Mouse (Mus musculus): ENCODE results near the gene Ppp2r5e. TPM values are rescaled to one million over a fixed set of nuclear protein-coding genes. Genes with fewer than 3 reads are reported as not detected.
A peak's percentile ranks its signal among the peaks of the same experiment; 100 is the strongest.

Ppp2r5e gene
- 22.2 and 26.7 TPM in 2 replicates for total RNA-seq (2017)

DNA sequence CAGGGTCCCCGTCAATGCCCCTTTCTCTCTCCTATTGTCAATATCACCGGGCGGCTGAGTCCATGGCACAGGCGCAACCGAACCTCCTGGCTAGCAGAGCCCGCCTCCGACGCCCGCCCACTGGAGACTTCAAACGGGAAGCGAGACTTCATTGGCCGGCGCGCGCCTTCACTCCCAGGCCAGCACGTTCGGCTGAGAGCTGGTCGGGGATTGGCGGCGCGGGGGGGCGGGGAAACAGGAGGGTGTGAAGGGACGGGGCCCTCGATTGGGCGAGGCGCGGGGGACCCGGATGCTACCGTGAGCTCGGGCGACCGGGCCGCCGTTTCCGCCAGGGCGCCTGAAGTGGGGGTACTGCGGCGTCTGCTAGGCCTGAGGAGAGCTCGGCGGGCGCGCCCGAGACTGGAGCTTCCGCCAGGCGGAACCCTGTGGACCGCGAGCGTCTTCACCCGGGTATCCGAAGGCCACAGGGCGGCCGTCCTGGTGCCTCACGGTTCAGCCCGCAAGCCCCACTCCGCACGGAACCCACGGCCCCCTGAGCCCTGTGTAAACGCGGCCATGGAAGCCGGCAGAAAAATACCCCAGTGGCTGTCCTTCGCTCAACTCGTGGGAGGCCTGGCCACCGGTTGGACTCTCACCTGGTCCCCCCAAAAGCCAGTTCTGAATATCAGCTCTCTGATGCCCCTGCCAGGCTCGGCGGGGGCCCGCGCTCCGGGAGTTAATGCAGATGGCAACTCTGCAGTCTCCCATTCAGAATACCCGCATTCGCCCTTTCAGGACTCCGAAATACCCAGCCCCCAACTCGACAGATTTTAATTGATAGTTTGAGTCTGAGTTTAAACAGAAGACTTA lies at the start of gene Ppp2r5e:
TSS of gene Ppp2r5e (minus strand) at position 92 of the 849 bp plus-strand sequence.
- ATAC-seq (replicated peaks in 1 of 2; ENCODE audit: insufficient read depth in 1 of 2, low FRiP score in 2 of 2, low TSS enrichment in 1 of 2, low read depth in 1 of 2, poor library complexity in 2 of 2, severe bottlenecking in 2 of 2) = peak; percentile 96

- ATAC-seq (replicated peaks in 1 of 2; ENCODE audit: insufficient read depth in 1 of 2, low FRiP score in 2 of 2, low TSS enrichment in 1 of 2, low read depth in 1 of 2, poor library complexity in 2 of 2, severe bottlenecking in 2 of 2) = no peak
Measured at GRCm38 (mm10) chr12:75645780-75646179, 49.7 kb upstream of the Ppp2r5e start.

GRCm38 (mm10) chr12:75641726-75642125 lies 45.7 kb upstream of the Ppp2r5e start:
- no peak for ATAC-seq (replicated peaks in 1 of 2; ENCODE audit: insufficient read depth in 1 of 2, low FRiP score in 2 of 2, low TSS enrichment in 1 of 2, low read depth in 1 of 2, poor library complexity in 2 of 2, severe bottlenecking in 2 of 2)

DNA sequence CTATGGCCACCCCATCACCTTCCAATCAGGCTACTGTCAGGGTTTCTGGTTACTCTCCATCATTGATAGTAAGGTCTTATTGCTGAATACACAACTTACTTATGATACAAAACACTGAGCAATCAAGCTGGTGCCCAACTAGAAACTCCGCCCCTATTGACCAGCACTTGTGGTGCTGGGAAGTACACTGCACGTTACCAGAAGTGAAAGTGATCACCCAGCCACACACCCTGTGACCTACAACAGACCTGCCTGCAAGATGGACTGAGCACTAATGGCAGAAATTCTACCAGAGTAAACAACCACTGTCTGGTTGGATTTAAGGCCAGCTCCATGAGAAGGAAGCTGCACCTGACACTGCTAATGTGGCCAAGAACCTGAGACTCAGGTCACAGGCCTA lies 42.3 kb upstream of the Ppp2r5e start:
- no peak for ATAC-seq (replicated peaks in 1 of 2; ENCODE audit: insufficient read depth in 1 of 2, low FRiP score in 2 of 2, low TSS enrichment in 1 of 2, low read depth in 1 of 2, poor library complexity in 2 of 2, severe bottlenecking in 2 of 2)

DNA sequence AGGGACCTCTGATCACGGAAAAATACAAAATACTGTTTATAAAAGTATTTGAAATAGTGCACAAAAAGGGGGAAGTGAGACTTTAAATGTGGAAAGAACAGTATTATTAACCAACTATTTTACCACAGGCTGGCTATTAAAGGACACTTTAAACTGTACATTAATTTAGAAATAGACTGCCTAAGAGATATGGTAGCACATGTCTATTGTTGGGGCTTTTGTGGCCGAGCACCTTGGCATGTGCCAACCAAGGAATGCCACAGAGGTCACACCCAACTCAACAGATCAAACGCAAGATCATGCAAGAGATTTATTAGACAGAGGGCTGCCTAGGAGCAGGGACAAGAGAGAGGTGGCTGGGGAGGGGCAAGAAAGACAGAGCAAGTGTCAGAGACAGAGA lies 41.1 kb upstream of the Ppp2r5e start:
- no peak for ATAC-seq (replicated peaks in 1 of 2; ENCODE audit: insufficient read depth in 1 of 2, low FRiP score in 2 of 2, low TSS enrichment in 1 of 2, low read depth in 1 of 2, poor library complexity in 2 of 2, severe bottlenecking in 2 of 2)

- ATAC-seq (replicated peaks in 1 of 2; ENCODE audit: insufficient read depth in 1 of 2, low FRiP score in 2 of 2, low TSS enrichment in 1 of 2, low read depth in 1 of 2, poor library complexity in 2 of 2, severe bottlenecking in 2 of 2) = no peak
Measured at GRCm38 (mm10) chr12:75635771-75636430, 39.9 kb upstream of the Ppp2r5e start.

DNA sequence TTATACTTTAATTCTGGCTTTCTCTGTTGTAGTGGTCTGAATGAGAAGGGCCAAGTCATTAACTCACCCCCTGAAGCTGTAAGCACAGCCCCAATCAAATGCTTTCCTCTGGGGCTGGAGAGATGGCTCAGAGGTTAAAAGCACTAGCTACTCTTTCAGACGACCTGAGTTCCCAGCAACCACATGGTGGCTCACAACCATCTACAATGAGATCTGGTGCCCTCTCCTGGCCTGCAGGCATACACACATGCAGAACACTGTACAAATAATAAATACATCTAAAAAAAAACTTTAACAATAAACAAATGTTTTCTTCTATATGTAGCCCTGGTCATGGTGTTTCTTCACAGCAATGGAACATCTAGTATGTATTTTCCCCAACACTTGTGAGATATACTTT lies 33.6 kb upstream of the Ppp2r5e start:
- no peak for ATAC-seq (replicated peaks in 1 of 2; ENCODE audit: insufficient read depth in 1 of 2, low FRiP score in 2 of 2, low TSS enrichment in 1 of 2, low read depth in 1 of 2, poor library complexity in 2 of 2, severe bottlenecking in 2 of 2)

DNA sequence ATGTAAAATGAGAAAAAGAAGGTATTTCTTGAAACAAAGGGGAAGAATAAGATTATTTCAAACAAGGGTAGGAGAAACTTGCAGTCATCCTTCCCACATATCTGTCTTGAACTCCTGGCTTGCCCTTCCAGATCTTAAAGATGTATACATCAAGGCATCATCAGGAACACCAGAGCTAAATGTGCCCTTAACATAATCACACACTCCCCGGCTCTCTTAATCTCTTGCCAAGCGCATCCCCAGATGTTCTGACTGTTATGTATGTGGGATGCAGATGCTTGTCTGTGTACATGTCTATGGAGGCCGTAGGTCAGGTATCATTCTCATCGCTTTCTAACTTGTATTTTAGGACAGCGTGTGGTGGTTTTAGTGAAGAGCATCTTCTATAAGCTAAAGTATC lies 27.2 kb upstream of the Ppp2r5e start:
- no peak for ATAC-seq (replicated peaks in 1 of 2; ENCODE audit: insufficient read depth in 1 of 2, low FRiP score in 2 of 2, low TSS enrichment in 1 of 2, low read depth in 1 of 2, poor library complexity in 2 of 2, severe bottlenecking in 2 of 2)

DNA sequence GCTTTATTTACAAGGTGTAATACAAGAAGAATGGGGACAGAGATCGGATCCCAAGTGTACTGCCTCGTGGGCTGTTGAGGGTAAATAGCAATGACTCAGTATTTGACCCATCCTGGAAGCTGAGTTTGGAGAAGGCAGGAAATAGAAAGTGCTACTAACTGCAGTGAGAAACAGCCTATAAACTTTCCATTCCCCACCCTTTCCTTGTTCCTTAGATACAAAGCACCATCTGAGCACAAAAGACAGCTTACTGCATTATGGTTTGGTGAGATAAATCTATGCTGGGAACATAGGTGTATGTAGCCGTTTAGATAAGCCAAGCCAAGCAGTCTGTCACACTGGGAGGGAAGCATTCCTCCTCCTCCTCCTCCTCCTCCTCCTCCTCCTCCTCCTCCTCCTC lies 26.8 kb upstream of the Ppp2r5e start:
- ATAC-seq (replicated peaks in 1 of 2; ENCODE audit: insufficient read depth in 1 of 2, low FRiP score in 2 of 2, low TSS enrichment in 1 of 2, low read depth in 1 of 2, poor library complexity in 2 of 2, severe bottlenecking in 2 of 2) = no peak

- ATAC-seq (replicated peaks in 1 of 2; ENCODE audit: insufficient read depth in 1 of 2, low FRiP score in 2 of 2, low TSS enrichment in 1 of 2, low read depth in 1 of 2, poor library complexity in 2 of 2, severe bottlenecking in 2 of 2) = peak in 1 of 2 experiments; percentile 14; a peak in 1 of 4 replicates
Measured at GRCm38 (mm10) chr12:75616841-75617240, 20.8 kb upstream of the Ppp2r5e start.

- ATAC-seq (replicated peaks in 1 of 2; ENCODE audit: insufficient read depth in 1 of 2, low FRiP score in 2 of 2, low TSS enrichment in 1 of 2, low read depth in 1 of 2, poor library complexity in 2 of 2, severe bottlenecking in 2 of 2) = no peak; a peak in 1 of 4 replicates
Measured at GRCm38 (mm10) chr12:75616158-75616791, 20.2 kb upstream of the Ppp2r5e start.

GRCm38 (mm10) chr12:75615556-75615955 lies 19.5 kb upstream of the Ppp2r5e start:
- ATAC-seq (replicated peaks in 1 of 2; ENCODE audit: insufficient read depth in 1 of 2, low FRiP score in 2 of 2, low TSS enrichment in 1 of 2, low read depth in 1 of 2, poor library complexity in 2 of 2, severe bottlenecking in 2 of 2) = no peak

DNA sequence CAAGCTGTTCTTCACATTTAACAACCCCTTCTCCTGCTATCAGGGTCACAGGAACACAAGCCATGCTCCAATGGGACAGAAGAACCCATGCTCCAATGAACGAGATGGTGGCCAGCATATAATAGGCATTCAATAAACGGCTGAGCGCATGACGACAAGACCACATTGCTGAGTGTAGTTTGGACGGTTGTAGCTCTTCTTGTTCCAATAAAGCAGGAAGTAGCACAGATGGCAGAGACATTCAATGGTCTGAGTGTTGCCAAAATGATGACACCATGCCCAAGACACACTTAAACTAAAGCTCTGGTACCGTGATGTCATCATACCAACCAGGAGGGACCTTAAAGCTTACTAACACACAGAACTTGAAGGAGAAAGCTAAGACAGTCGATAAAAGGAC lies 16.7 kb upstream of the Ppp2r5e start:
- ATAC-seq (replicated peaks in 1 of 2; ENCODE audit: insufficient read depth in 1 of 2, low FRiP score in 2 of 2, low TSS enrichment in 1 of 2, low read depth in 1 of 2, poor library complexity in 2 of 2, severe bottlenecking in 2 of 2) = no peak

GRCm38 (mm10) chr12:75599490-75599889 lies 3.4 kb upstream of the Ppp2r5e start:
- no peak for ATAC-seq (replicated peaks in 1 of 2; ENCODE audit: insufficient read depth in 1 of 2, low FRiP score in 2 of 2, low TSS enrichment in 1 of 2, low read depth in 1 of 2, poor library complexity in 2 of 2, severe bottlenecking in 2 of 2)

DNA sequence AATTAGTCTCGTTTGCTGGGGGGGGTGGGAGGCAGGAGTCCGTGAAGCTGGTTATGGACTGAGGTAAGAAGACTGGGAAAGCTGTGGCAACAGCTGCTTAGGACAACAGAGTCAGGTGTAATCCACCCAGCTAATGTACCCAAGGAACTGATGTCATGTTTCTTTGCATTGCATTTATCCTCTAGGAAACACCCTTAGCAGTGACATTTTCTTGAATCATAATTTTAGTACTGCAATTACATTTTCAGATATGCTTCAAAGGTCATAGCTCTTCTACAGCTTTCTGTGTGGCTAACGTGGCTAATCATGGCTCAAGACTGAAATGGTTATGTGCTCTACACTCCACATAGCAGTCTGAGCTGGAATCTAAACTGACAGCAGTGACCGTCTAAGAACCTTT lies 2.9 kb upstream of the Ppp2r5e start:
- no peak for ATAC-seq (replicated peaks in 1 of 2; ENCODE audit: insufficient read depth in 1 of 2, low FRiP score in 2 of 2, low TSS enrichment in 1 of 2, low read depth in 1 of 2, poor library complexity in 2 of 2, severe bottlenecking in 2 of 2)

DNA sequence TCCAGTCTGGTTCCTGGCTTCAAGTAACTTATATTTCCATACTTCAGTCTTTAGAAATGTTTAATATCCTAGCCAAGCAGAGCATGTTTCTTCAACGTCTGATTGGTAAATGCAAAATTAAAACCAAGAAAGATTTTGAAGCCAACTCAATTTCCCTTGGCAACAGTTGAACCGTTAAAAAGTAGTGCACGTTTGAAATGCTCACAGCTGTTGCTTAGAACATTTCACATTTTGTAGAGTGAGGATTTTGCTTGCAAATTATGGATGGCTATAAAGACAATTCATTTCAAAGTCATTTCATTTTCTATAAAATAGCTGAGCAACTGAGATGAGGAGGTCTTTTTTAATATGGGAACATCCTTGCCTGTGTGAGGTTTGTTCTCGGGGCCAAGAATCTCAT lies 1.7 kb upstream of the Ppp2r5e start:
- no peak for ATAC-seq (replicated peaks in 1 of 2; ENCODE audit: insufficient read depth in 1 of 2, low FRiP score in 2 of 2, low TSS enrichment in 1 of 2, low read depth in 1 of 2, poor library complexity in 2 of 2, severe bottlenecking in 2 of 2)

- no peak for ATAC-seq (replicated peaks in 1 of 2; ENCODE audit: insufficient read depth in 1 of 2, low FRiP score in 2 of 2, low TSS enrichment in 1 of 2, low read depth in 1 of 2, poor library complexity in 2 of 2, severe bottlenecking in 2 of 2)
Measured at GRCm38 (mm10) chr12:75595291-75596153, 523 bp downstream of the Ppp2r5e start.

All from hematopoietic stem cell, adult 5-6 weeks (primary cell).